Mouse (Mus musculus) embryonic facial prominence, embryonic 11.5 days (tissue): ENCODE measurements around the gene Suds3. TPM values are rescaled to one million over a fixed set of nuclear protein-coding genes. Genes with fewer than 3 reads are reported as not detected.

ENCODE experiments used
- ATAC-seq: fragments of 200-750 bp; cut with Nextera tagmentation; replicated peaks from 2 replicates; pipeline ENCODE4 v1.8.0; 2017; ENCODE audit warnings: low read depth; ENCODE audit not compliant: insufficient number of reproducible peaks, low FRiP score, low TSS enrichment
- DNase-seq: peaks from one replicate; pipeline ENCODE4 v3.0.0-alpha.2; 2015; ENCODE audit warnings: low spot score
- H3K27ac ChIP-seq: fragments of 300-500 bp; sonication (generic); replicated peaks from 2 replicates; pipeline ENCODE4 v1.5.1; 2014; ENCODE audit warnings: mild to moderate bottlenecking, low read depth, low read length, control low read depth
- H3K27me3 ChIP-seq: fragments of 300-500 bp; sonication (generic); 2 replicates; pipeline ENCODE4 v1.6.1; 2014; ENCODE audit warnings: mild to moderate bottlenecking, low read length, moderate library complexity, mixed read lengths; ENCODE audit not compliant: control insufficient read depth, insufficient read depth
- H3K36me3 ChIP-seq: fragments of 300-500 bp; sonication (generic); replicated peaks from 2 replicates; pipeline ENCODE4 v1.6.1; 2014; ENCODE audit warnings: low read depth, mild to moderate bottlenecking, low read length, moderate library complexity, mixed read lengths; ENCODE audit not compliant: control insufficient read depth, insufficient read depth
- H3K4me1 ChIP-seq: fragments of 300-500 bp; sonication (generic); 2 replicates; pipeline ENCODE4 v1.6.1; 2014; ENCODE audit warnings: low read length, mixed read lengths; ENCODE audit not compliant: control insufficient read depth, insufficient read depth
- H3K4me2 ChIP-seq: fragments of 300-500 bp; sonication (generic); 2 replicates; pipeline ENCODE4 v1.6.1; 2014; ENCODE audit warnings: low read depth, mild to moderate bottlenecking, control low read depth, low read length, moderate library complexity
- H3K4me3 ChIP-seq: fragments of 300-500 bp; sonication (generic); 2 replicates; pipeline ENCODE4 v1.5.1; 2014; ENCODE audit warnings: low read depth, low read length, control low read depth
- H3K9ac ChIP-seq: fragments of 300-500 bp; sonication (generic); replicated peaks from 2 replicates; pipeline ENCODE4 v1.6.1; 2014; ENCODE audit warnings: mild to moderate bottlenecking, control low read depth, low read length
- H3K9me3 ChIP-seq: fragments of 300-500 bp; sonication (generic); replicated peaks from 2 replicates; pipeline ENCODE4 v1.6.1; 2016; ENCODE audit warnings: mild to moderate bottlenecking, low read length, inconsistent platforms, mixed read lengths; ENCODE audit not compliant: control insufficient read depth
- WGBS: fragments of 180-500 bp; shearing (Covaris S2); extraction: QIAGEN DNeasy Blood & Tissue Kit; methylation state at CpG from one replicate; pipeline ENCODE4 v1.1.7; 2014; 5-methylcytosine and 5-hydroxymethylcytosine counted together
- polyA plus RNA-seq: library from polyadenylated mRNA; unstranded; fragments of >200 nt; fragmentation: Nextera tagmentation; extraction: Ambion mirVana; gene quantifications from 2 replicates; pipeline ENCODE4 v1.2.1, GENCODE M21; 2014

The Suds3 gene
- polyA plus RNA-seq, 1 experiment from 2014 or later = 52.2 TPM

DNA sequence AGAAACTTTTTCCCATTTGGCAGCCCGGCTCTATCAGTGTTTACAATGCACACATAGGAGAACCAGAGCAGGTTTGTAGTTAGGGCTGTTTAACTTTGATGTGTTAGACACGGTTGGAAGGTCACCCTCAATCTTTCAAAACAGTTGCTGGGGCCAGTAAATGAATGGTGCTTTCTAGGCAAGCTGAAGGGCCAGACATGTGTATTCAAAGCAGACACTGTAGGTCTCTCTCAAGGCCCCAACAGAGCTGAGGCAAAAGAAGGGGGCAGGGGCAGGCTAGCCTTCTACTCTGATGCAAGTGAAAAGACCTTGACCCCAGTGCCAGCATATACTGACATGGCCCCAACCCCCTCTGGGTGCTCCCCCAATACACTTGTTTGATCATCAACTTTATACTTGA is 5.7 kb upstream of the Suds3 start:
- Histone ChIP-seq H3K4me2 (no peak overlapping the region), H3K27me3 (peaks cover 5% of the 10 kb centered on the region), H3K4me3 (no peak overlapping the region), H3K36me3 (no peaks in the 10 kb centered on the region), H3K27ac (no peak overlapping the region), H3K9ac (no peak overlapping the region), H3K4me1 (no peaks in the 10 kb centered on the region), H3K9me3 (no peaks in the 10 kb centered on the region)
- DNase-seq = no peak
- ATAC-seq = no peak
- WGBS = 12% methylated on average over 2 of the region's 2 CpGs

GRCm38 (mm10) chr5:117120489-117121466 is 4.9 kb upstream of the Suds3 start:
- under 1% methylated on average over 40 of the region's 40 CpGs for WGBS
- ATAC-seq = peak; percentile 50

GRCm38 (mm10) chr5:117119777-117120488 is 4.0 kb upstream of the Suds3 start, which contains the start of gene Taok3:
Gene Taok3, plus strand, starts transcription at chr5:117120129.
- peak; percentile 99 for DNase-seq
- H3K27ac ChIP-seq = no peak within 1 kb of the TSS
- WGBS = under 1% methylated on average over 72 of the region's 74 CpGs

More at GRCm38 (mm10) chr5:117120489-117121466, 4.9 kb upstream of the Suds3 start:
- no peaks in the 10 kb centered on the region for H3K36me3 ChIP-seq
- no peak overlapping the region for H3K27ac ChIP-seq
- H3K4me3 ChIP-seq = peak overlapping the region; percentile 65
- H3K27me3 ChIP-seq = peaks cover 5% of the 10 kb centered on the region
- peak overlapping the region; percentile 79 for H3K4me2 ChIP-seq
- H3K4me1 ChIP-seq = no peaks in the 10 kb centered on the region
- H3K9me3 ChIP-seq = no peaks in the 10 kb centered on the region
- no peak for DNase-seq
- peak overlapping the region; percentile 51 for H3K9ac ChIP-seq

GRCm38 (mm10) chr5:117118850-117119249 is 2.9 kb upstream of the Suds3 start:
- H3K4me2 ChIP-seq = no peak overlapping the region
- H3K9me3 ChIP-seq = no peaks in the 10 kb centered on the region
- H3K4me1 ChIP-seq = no peaks in the 10 kb centered on the region
- H3K36me3 ChIP-seq = no peaks in the 10 kb centered on the region
- ATAC-seq (no peak), DNase-seq (no peak)
- WGBS = 76% methylated on average over 8 of the region's 8 CpGs
- peaks cover 5% of the 10 kb centered on the region for H3K27me3 ChIP-seq
- no peak overlapping the region for H3K27ac ChIP-seq
- H3K9ac ChIP-seq = no peak overlapping the region
- H3K4me3 ChIP-seq = no peak overlapping the region

More at GRCm38 (mm10) chr5:117119777-117120488, 4.0 kb upstream of the Suds3 start, which contains the start of gene Taok3:
- H3K4me3 ChIP-seq = peak within 1 kb of the TSS; percentile 65
- H3K36me3 ChIP-seq = no peaks in the 10 kb centered on the region
- no peaks in the 10 kb centered on the region for H3K4me1 ChIP-seq
- peak within 1 kb of the TSS; percentile 52 for H3K9ac ChIP-seq
- peaks cover 5% of the 10 kb centered on the region for H3K27me3 ChIP-seq
- no peaks in the 10 kb centered on the region for H3K9me3 ChIP-seq
- peak within 1 kb of the TSS; percentile 79 for H3K4me2 ChIP-seq
- ATAC-seq = peak; percentile 82

DNA sequence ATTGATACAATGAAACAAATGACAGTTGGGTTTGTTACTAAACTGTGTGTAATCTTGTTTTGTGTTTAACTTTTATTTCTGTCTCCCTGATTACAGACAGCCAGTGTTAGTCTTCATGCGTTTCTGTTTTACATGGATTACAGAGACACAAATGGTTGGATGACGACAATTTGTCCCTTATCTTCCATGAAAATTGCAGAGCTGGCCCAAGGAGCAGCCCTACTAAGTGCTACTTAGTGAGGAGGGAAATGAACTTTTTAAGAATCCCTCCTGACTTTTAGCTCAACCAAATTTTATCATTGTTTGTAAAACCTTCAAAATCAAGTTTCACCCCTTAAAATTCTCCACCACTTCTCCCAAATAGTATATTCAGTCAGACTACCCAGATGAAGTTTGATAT is 2.3 kb upstream of the Suds3 start:
- Histone ChIP-seq H3K4me1 (no peaks in the 10 kb centered on the region), H3K9ac (no peak overlapping the region), H3K36me3 (no peaks in the 10 kb centered on the region), H3K9me3 (no peaks in the 10 kb centered on the region), H3K4me2 (no peak overlapping the region), H3K4me3 (no peak overlapping the region), H3K27me3 (peaks cover 5% of the 10 kb centered on the region), H3K27ac (no peak overlapping the region)
- no peak for ATAC-seq
- 85% methylated on average over 2 of the region's 2 CpGs for whole genome bisulfite sequencing
- no peak for DNase-seq

DNA sequence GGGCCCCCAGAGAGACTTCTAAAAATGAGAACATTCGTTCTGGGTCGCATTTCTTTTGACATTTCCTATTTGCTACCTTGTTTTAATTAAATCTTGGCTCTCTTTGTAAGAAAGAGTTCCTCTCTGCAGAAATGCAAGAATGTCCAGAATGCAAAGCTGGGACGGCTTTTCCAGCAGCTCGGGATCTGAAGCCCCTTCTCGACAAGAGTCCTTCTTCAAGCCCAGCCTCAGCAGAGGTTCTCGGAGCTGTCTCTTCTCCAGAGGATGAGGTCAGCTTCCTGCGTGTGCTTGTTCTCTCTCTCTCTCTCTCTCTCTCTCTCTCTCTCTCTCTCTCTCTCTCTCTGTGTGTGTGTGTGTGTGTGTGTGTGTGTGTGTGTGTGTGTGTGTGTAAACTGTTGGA is 1.8 kb upstream of the Suds3 start:
- Histone ChIP-seq H3K27ac (no peak overlapping the region), H3K4me3 (no peak overlapping the region), H3K9ac (no peak overlapping the region), H3K4me1 (no peaks in the 10 kb centered on the region), H3K27me3 (peaks cover 5% of the 10 kb centered on the region), H3K36me3 (no peaks in the 10 kb centered on the region), H3K4me2 (no peak overlapping the region), H3K9me3 (no peaks in the 10 kb centered on the region)
- no peak for DNase-seq
- ATAC-seq = no peak
- WGBS = 71% methylated on average over 7 of the region's 7 CpGs

GRCm38 (mm10) chr5:117117241-117117640 is 1.3 kb upstream of the Suds3 start:
- peaks cover 5% of the 10 kb centered on the region for H3K27me3 ChIP-seq
- no peak for DNase-seq
- no peak for ATAC-seq
- no peaks in the 10 kb centered on the region for H3K36me3 ChIP-seq
- H3K4me3 ChIP-seq = no peak overlapping the region
- H3K9me3 ChIP-seq = no peaks in the 10 kb centered on the region
- no peak overlapping the region for H3K9ac ChIP-seq
- no peak overlapping the region for H3K27ac ChIP-seq
- no peaks in the 10 kb centered on the region for H3K4me1 ChIP-seq
- WGBS = 81% methylated on average over 2 of the region's 2 CpGs
- H3K4me2 ChIP-seq = no peak overlapping the region
